Mouse (Mus musculus): Measurements from ENCODE around the gene Tnfrsf18.

Tnfrsf18 gene

DNA sequence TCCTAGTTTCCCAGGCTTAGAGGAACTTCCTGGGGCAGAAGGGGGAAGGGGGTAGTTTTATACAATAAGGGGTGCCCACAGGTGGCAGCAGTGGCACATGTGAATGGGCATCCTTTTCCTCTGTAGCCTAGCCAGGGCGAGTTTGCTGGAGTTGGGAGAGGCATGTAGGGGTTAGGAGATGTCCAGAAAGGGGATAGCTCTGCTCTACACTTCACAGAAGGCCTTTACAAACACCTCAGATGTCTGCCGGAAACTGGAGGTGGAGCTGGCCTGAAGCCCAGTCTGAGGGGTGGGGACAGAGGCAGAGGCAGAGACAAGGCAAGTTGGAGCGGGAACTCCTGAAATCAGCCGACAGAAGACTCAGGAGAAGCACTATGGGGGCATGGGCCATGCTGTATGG lies at the start of gene Tnfrsf18:
Gene Tnfrsf18 (plus strand): TSS at position 152 of the 400 bp plus-strand sequence.
- DNase-seq (ENCODE audit: low read depth, low spot score): no peak

- DNase-seq (ENCODE audit: low read depth, low spot score): no peak
These were observed 44.4 kb upstream of the Tnfrsf18 start for GRCm38 (mm10) chr4:155981436-155982082.

- DNase-seq (ENCODE audit: low read depth, low spot score): no peak
These were observed 42.2 kb upstream of the Tnfrsf18 start for GRCm38 (mm10) chr4:155983788-155984187.

- no peak for DNase-seq (ENCODE audit: low read depth, low spot score)
These were observed 34.6 kb upstream of the Tnfrsf18 start for GRCm38 (mm10) chr4:155991211-155991907.

GRCm38 (mm10) chr4:155991908-155992230 lies 34.1 kb upstream of the Tnfrsf18 start:
- no peak for DNase-seq (ENCODE audit: low read depth, low spot score)

GRCm38 (mm10) chr4:155992241-155992905 lies 33.6 kb upstream of the Tnfrsf18 start, which contains the start of the genes B3galt6 and Sdf4:
Gene B3galt6, minus strand, starts transcription at chr4:155992649.
Gene Sdf4, plus strand, starts transcription at chr4:155992872.
- peak; percentile 89 for DNase-seq (ENCODE audit: low read depth, low spot score)

- peak; percentile 90 for DNase-seq (ENCODE audit: low read depth, low spot score)
These were observed 32.9 kb upstream of the Tnfrsf18 start for GRCm38 (mm10) chr4:155992906-155993547.

DNA sequence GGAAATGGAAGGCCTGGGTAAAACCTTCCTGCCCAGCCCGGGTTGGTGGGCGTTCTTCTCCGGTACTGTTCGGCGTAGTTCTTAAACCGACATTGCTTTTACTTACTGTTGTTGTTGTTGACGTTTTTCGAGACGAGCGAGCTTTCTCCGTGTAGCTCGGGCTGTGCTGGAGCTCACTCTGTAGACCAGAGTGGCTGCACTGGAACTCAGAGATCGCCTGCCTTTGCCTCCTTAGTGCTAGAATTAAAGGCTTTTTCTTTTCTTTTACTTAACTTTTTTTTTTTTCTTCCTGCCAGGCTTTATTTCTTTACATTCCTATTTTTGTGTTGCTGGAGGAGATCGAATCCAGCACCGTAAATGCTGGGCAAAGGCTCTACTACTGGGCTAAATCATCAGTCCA lies 32.4 kb upstream of the Tnfrsf18 start:
- no peak for DNase-seq (ENCODE audit: low read depth, low spot score)

GRCm38 (mm10) chr4:156004109-156004508 lies 21.9 kb upstream of the Tnfrsf18 start:
- DNase-seq (ENCODE audit: low read depth, low spot score): no peak

DNA sequence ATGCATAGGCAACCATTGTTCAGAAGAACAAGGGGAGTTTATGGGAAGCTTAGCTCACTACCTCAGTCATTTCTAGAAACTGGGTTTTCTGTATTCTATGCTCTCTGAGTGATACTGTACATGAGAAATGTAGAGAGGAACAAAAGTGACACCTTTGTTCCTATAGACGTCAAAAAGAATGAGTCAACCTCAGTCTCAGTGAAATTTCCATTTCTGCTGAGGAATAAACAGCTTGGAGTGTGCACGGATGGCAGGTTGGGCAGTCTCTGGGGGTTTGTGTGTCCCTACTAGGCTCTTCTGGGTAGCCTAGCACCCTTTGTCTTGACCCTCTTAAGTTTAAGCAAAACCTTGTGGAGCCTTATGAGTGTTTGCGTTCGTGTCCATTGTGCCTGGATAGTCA lies 17.6 kb upstream of the Tnfrsf18 start:
- no peak for DNase-seq (ENCODE audit: low read depth, low spot score)

DNA sequence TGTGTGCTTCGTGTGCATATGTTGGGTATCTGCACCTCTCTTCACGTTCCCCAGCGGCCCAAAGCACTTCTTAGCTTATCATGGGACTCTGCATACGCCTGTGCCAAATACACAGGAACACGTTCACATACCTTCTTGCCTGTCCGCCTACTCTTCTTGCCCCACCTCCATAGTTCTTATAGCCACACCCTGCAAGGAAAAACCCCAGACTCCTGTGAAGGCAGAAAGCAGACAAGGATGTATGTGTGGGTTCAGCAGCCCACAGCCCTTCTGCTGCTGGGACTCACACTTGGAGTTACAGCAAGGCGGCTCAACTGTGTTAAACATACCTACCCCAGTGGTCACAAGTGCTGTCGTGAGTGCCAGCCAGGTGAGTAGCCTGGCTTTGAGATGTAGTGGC lies 12.3 kb upstream of the Tnfrsf18 start, which contains the start of gene Tnfrsf4:
Gene Tnfrsf4 (plus strand): TSS at position 207 of the 400 bp plus-strand sequence.
- DNase-seq (ENCODE audit: low read depth, low spot score): no peak

- DNase-seq (ENCODE audit: low read depth, low spot score): no peak
These were observed 11.5 kb upstream of the Tnfrsf18 start for GRCm38 (mm10) chr4:156014436-156014835.

DNA sequence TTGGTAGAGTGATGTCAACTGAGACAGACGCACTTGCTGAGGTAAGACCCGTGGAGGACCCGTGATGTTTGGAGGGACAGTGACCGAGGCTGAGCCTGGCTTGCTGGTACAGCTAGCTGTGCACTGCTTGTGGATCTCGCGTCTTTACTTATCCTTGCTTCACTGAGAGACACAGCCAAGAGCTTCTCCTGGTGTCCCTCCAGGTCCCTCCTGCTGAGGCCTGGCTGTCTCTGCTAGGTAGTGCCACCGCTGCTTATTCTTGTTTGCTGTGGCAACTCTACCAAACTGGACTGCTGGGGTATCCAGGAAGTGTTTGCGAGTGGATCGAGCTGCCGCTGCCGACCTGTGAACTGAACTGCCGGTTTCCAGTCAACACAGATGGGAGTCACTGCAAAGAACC lies 6.2 kb upstream of the Tnfrsf18 start:
- DNase-seq (ENCODE audit: low read depth, low spot score): no peak

GRCm38 (mm10) chr4:156021381-156021780 lies 4.6 kb upstream of the Tnfrsf18 start:
- no peak for DNase-seq (ENCODE audit: low read depth, low spot score)

DNA sequence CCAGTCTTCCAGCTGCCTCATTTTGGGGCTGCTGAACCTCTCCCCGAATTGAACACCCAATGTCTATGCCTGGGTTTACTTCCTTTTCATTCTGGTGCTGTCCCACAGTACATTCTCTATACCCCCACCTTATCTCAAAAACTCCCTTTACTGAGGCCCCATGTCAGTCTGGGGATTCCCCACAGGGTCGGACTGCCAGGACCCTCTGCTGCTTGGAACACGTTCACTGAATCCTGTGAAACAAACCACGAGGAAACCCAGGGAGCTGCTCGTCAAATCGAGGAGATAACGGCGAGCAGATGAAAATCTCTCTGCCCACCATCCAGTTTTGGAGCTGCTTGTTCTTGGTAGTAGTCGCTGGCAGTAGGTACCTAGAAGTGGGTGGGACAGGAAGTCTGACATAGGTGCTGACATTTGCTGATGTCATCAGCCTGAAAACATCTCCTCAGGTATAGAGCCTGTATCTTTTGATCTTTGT lies 4.0 kb upstream of the Tnfrsf18 start:
- no peak for DNase-seq (ENCODE audit: low read depth, low spot score)

- no peak for DNase-seq (ENCODE audit: low read depth, low spot score)
These were observed 2.4 kb upstream of the Tnfrsf18 start for GRCm38 (mm10) chr4:156023520-156023919.

- no peak for DNase-seq (ENCODE audit: low read depth, low spot score)
These were observed 1.8 kb upstream of the Tnfrsf18 start for GRCm38 (mm10) chr4:156024184-156024583.

GRCm38 (mm10) chr4:156028580-156028979 lies 2.6 kb downstream of the Tnfrsf18 start:
- DNase-seq (ENCODE audit: low read depth, low spot score): no peak

- DNase-seq (ENCODE audit: low read depth, low spot score): no peak
These were observed 4.7 kb downstream of the Tnfrsf18 start for GRCm38 (mm10) chr4:156030651-156031118.

DNA sequence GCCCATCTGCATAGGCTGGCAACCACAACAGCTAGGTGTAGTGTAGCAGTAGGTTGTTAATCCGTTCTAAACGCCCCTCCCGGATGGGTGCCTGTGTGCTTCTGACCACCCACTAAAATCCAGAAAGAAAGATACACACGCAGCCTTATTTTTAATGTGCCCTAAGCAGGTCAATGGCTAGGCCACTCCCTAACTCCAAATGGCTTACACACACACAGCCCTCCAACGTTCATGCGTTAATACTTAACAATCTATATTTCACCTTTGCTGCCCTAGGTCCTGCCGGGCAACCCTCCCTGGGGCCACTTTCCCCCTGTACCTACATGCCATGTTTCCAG lies 5.3 kb downstream of the Tnfrsf18 start:
- DNase-seq (ENCODE audit: low read depth, low spot score): no peak

- DNase-seq (ENCODE audit: low read depth, low spot score): peak; percentile 68
These were observed 5.8 kb downstream of the Tnfrsf18 start for GRCm38 (mm10) chr4:156031593-156032391.
